Mouse (Mus musculus) lung, postnatal 0 days (tissue): ENCODE results near the gene Rinl.

ENCODE experiments used
- CTCF ChIP-seq: IDR thresholded peaks from 2 replicates; pipeline ENCODE4 v1.5.1; 2016; ENCODE audit warnings: antibody characterized with exemption, mild to moderate bottlenecking
- EP300 ChIP-seq: IDR thresholded peaks from 2 replicates; pipeline ENCODE4 v1.6.1; 2016; ENCODE audit warnings: antibody characterized with exemption, mild to moderate bottlenecking, control low read depth

- no peak for TF ChIP-seq CTCF
- no peak for TF ChIP-seq EP300
Observed at GRCm38 (mm10) chr7:28821261-28821831, 32.6 kb downstream of the Rinl start.
